Mouse (Mus musculus) ES-E14 (cell line): ENCODE data around the gene Oxsm.

ENCODE experiments used
- CHD2 ChIP-seq: IDR thresholded peaks from 2 replicates; pipeline ENCODE4 v1.6.1; 2014; ENCODE audit warnings: mild to moderate bottlenecking, low read depth, low read length, inconsistent platforms
- HCFC1 ChIP-seq: IDR thresholded peaks from 2 replicates; pipeline ENCODE4 v1.6.1; 2012; ENCODE audit warnings: low read length, inconsistent platforms, borderline replicate concordance; ENCODE audit not compliant: insufficient read depth
- MAFK ChIP-seq: IDR thresholded peaks from 2 replicates; pipeline ENCODE4 v1.6.1; 2014; ENCODE audit warnings: mild to moderate bottlenecking, low read depth, low read length, inconsistent platforms; ENCODE audit not compliant: insufficient read depth
- ZC3H11A ChIP-seq: IDR thresholded peaks from 2 replicates; pipeline ENCODE4 v1.6.1; 2012; ENCODE audit warnings: low read depth, mild to moderate bottlenecking, inconsistent platforms, low read length, borderline replicate concordance
- ZNF384 ChIP-seq: IDR thresholded peaks from 2 replicates; pipeline ENCODE4 v1.6.1; 2012; ENCODE audit warnings: low read depth, low read length, inconsistent platforms

- TF ChIP-seq HCFC1 (no peak), ZC3H11A (no peak), ZNF384 (no peak), MAFK (no peak), CHD2 (no peak)
Observed at GRCm38 (mm10) chr14:16283966-16284365, 34.4 kb upstream of the Oxsm start.
